Comparison of ENCODE assay signal across 9 mouse cellular contexts in genomic region chr5:125382673-125383558, GRCm38 (mm10). TPM values are rescaled to one million over a fixed set of nuclear protein-coding genes. Genes with fewer than 3 reads are reported as not detected.
DNase-seq lines count a peak whose midpoint lies in the region; ATAC-seq and TF ChIP-seq lines count a peak whose summit lies in the region.
"Had no signal": no experiment of that assay in that cellular context is flagged by ENCODE, and none has a peak within 500 bp of the region (broad histone marks: within the 10 kb centered on the region; RNA-seq: fewer than 3 reads in every experiment).

No protein-coding gene starts in this region.

- peak overlapping the region; percentile 59; the same call in 1 of the 2 replicates for H3K27ac ChIP-seq in ES-Bruce4 (ENCODE audit: insufficient read depth, low read length)
- H3K27ac ChIP-seq in forebrain, embryonic 14.5 days (ENCODE audit: low read depth, low read length) = no peak overlapping the region; the same call in 1 of the 2 replicates
- H3K27ac ChIP-seq in intestine, embryonic 14.5 days (ENCODE audit: low read depth) = no peak overlapping the region
- H3K27ac ChIP-seq in liver, adult 2 months (replicated peaks; ENCODE audit: insufficient read depth, low read depth, low read length) = no peak overlapping the region

- peaks cover 13% of the 10 kb centered on the region for H3K36me3 ChIP-seq in ES-Bruce4 (ENCODE audit: control insufficient read depth, insufficient read depth, low read length, poor library complexity, severe bottlenecking)
- H3K36me3 ChIP-seq in forebrain, embryonic 14.5 days (ENCODE audit: control insufficient read depth, insufficient read depth, low read length) = peaks cover 24% of the 10 kb centered on the region
- H3K36me3 ChIP-seq in intestine, embryonic 14.5 days (ENCODE audit: control insufficient read depth, insufficient read depth, low read length) = peaks cover 26% of the 10 kb centered on the region
- peaks cover 12% of the 10 kb centered on the region for H3K36me3 ChIP-seq in liver, adult 2 months (ENCODE audit: control insufficient read depth, insufficient read depth, low read length)

- peak; percentile 62 for TF ChIP-seq CTCF in ES-Bruce4 (IDR thresholded peaks at IDR 0.05; ENCODE audit: low read depth, low read length)
- peak; percentile 56; the same call in 1 of the 2 replicates for TF ChIP-seq CTCF in liver, adult 2 months (IDR thresholded peaks at IDR 0.05; ENCODE audit: low read depth, low read length)

- peak; percentile 72 for ATAC-seq in forebrain, embryonic 14.5 days
- peak; percentile 28; the same call in 1 of the 2 replicates for ATAC-seq in intestine, embryonic 14.5 days (replicated peaks; ENCODE audit: low FRiP score, low TSS enrichment, low read depth)

- 0 out of 2 replicates have a peak, but pooled peaks cover 4% of the 10 kb centered on the region for H3K79me2 ChIP-seq in liver, adult 2 months (ENCODE audit: control insufficient read depth, insufficient read depth, low read length)

- TF ChIP-seq POLR2A in ES-Bruce4 (IDR thresholded peaks at IDR 0.05; ENCODE audit: insufficient read depth, low read length) = no peak
- peak; percentile 24; the same call in 1 of the 2 replicates for TF ChIP-seq POLR2A in liver, adult 2 months (IDR thresholded peaks at IDR 0.05; ENCODE audit: extremely low read depth, insufficient read depth, low read length)

- no peak for TF ChIP-seq EP300 in ES-Bruce4 (IDR thresholded peaks at IDR 0.05; ENCODE audit: insufficient read depth, low read depth, low read length)

- no peaks in the 10 kb centered on the region for H3K9me3 ChIP-seq in ES-Bruce4 (replicated peaks; ENCODE audit: control insufficient read depth, insufficient read depth, low read length, poor library complexity, severe bottlenecking)
- H3K9me3 ChIP-seq in forebrain, embryonic 14.5 days (replicated peaks; ENCODE audit: control insufficient read depth, low read length) = no peaks in the 10 kb centered on the region
- H3K9me3 ChIP-seq in intestine, embryonic 14.5 days (ENCODE audit: control insufficient read depth, low read length) = no peaks in the 10 kb centered on the region

- 41% methylated on average over 6 of the region's 6 CpGs for WGBS in forebrain, embryonic 14.5 days
- 51% methylated on average over 6 of the region's 6 CpGs for WGBS in intestine, embryonic 14.5 days
- WGBS in liver, adult 2 months = 4% methylated on average over 6 of the region's 6 CpGs

- no peaks in the 10 kb centered on the region for H3K27me3 ChIP-seq in ES-Bruce4 (ENCODE audit: control insufficient read depth, insufficient read depth, low read length, poor library complexity, severe bottlenecking)
- H3K27me3 ChIP-seq in forebrain, embryonic 14.5 days (replicated peaks; ENCODE audit: control insufficient read depth, insufficient read depth, low read length) = no peaks in the 10 kb centered on the region
- no peaks in the 10 kb centered on the region for H3K27me3 ChIP-seq in intestine, embryonic 14.5 days (replicated peaks; ENCODE audit: control insufficient read depth, insufficient read depth, low read length)
- no peaks in the 10 kb centered on the region for H3K27me3 ChIP-seq in liver, adult 2 months (ENCODE audit: control insufficient read depth, insufficient read depth, low read length)

- no peak overlapping the region for H3K9ac ChIP-seq in ES-Bruce4 (ENCODE audit: low read depth, poor library complexity, severe bottlenecking)
- H3K9ac ChIP-seq in forebrain, embryonic 14.5 days (ENCODE audit: low read length) = no peak overlapping the region
- no peak overlapping the region for H3K9ac ChIP-seq in intestine, embryonic 14.5 days (ENCODE audit: low read length)
- no peak overlapping the region for H3K9ac ChIP-seq in liver, adult 2 months (ENCODE audit: low read depth, low read length)

- H3K4me1 ChIP-seq in ES-Bruce4 (ENCODE audit: control insufficient read depth, insufficient read depth, low read length) = no peaks in the 10 kb centered on the region
- H3K4me1 ChIP-seq in forebrain, embryonic 14.5 days (ENCODE audit: control insufficient read depth, insufficient read depth, low read length) = peaks cover 5% of the 10 kb centered on the region; the same call in 1 of the 2 replicates
- 0 out of 2 replicates have a peak, but pooled peaks cover 3% of the 10 kb centered on the region for H3K4me1 ChIP-seq in intestine, embryonic 14.5 days (replicated peaks; ENCODE audit: control insufficient read depth, insufficient read depth, low read length)
- H3K4me1 ChIP-seq in liver, adult 2 months (ENCODE audit: control insufficient read depth, insufficient read depth, low read length) = peaks cover 8% of the 10 kb centered on the region

- H3K4me2 ChIP-seq in forebrain, embryonic 14.5 days (ENCODE audit: low read length) = no peak overlapping the region
- H3K4me2 ChIP-seq in intestine, embryonic 14.5 days (ENCODE audit: low read length) = no peak overlapping the region

- H3K4me3 ChIP-seq in ES-Bruce4 (ENCODE audit: low read depth, low read length) = no peak overlapping the region
- H3K4me3 ChIP-seq in forebrain, embryonic 14.5 days (ENCODE audit: low read depth, low read length) = no peak overlapping the region
- no peak overlapping the region for H3K4me3 ChIP-seq in intestine, embryonic 14.5 days (ENCODE audit: low read depth, low read length)
- no peak overlapping the region for H3K4me3 ChIP-seq in liver, adult 2 months (ENCODE audit: insufficient read depth, low read depth, low read length)

- peak; percentile 76 for DNase-seq in A20 (ENCODE audit: low read depth, low spot score)
- DNase-seq in cerebellum, adult 18-20 months = peak; percentile 69 to 72
- peak; percentile 82 for DNase-seq in forebrain, embryonic 14.5 days (ENCODE audit: low spot score)
- no peak for DNase-seq in intestine, embryonic 14.5 days (ENCODE audit: low spot score)
- peak; percentile 94 for DNase-seq in liver, adult 2 months (ENCODE audit: extremely low read depth, low read depth, low spot score)
- peak; percentile 77 for DNase-seq in naive thymus-derived CD4-positive, alpha-beta T cell, adult 2 months (ENCODE audit: low read depth)
- no peak for DNase-seq in spleen, postnatal 36 days (ENCODE audit: low spot score in 2 of 2)

RNA-seq across cellular contexts. Expression of gene Gm10382, which starts 6.2 kb away (rescaled TPM):
- polyA plus RNA-seq in ES-Bruce4 (2011; ENCODE audit: insufficient read depth, insufficient read length, low read depth, missing spikeins) = not detected in 2 replicates
- 0.33 TPM in 1 of 2 replicates, not detected in the other for polyA plus RNA-seq in forebrain, embryonic 14.5 days (2014; fragmentation: Nextera tagmentation; extraction: Ambion mirVana)
- polyA plus RNA-seq in intestine, embryonic 14.5 days (2014; fragmentation: Nextera tagmentation; extraction: Ambion mirVana) = 0.15 and 0.30 TPM in 2 replicates
- total RNA-seq in liver, adult 2 months (2014; rRNA removed) = 0.13 TPM in 1 of 2 replicates, not detected in the other
- 0.16 and 0.24 TPM in 2 replicates for polyA plus RNA-seq in liver, adult 2 months (2012; rRNA removed)
- total RNA-seq: gastrocnemius, postnatal 4 days had no signal

RNA-seq across cellular contexts. Expression of gene Ubc, which starts 7.1 kb away (rescaled TPM):
- polyA plus RNA-seq in ES-Bruce4 (2011; ENCODE audit: insufficient read depth, insufficient read length, low read depth, missing spikeins) = 329 and 334 TPM in 2 replicates
- 981 and 1,199 TPM in 2 replicates for polyA plus RNA-seq in forebrain, embryonic 14.5 days (2014; fragmentation: Nextera tagmentation; extraction: Ambion mirVana)
- 949 and 989 TPM in 2 replicates for polyA plus RNA-seq in intestine, embryonic 14.5 days (2014; fragmentation: Nextera tagmentation; extraction: Ambion mirVana)
- total RNA-seq in liver, adult 2 months (2014; rRNA removed) = 634 and 1,049 TPM in 2 replicates
- 990 and 1,297 TPM in 2 replicates for polyA plus RNA-seq in liver, adult 2 months (2012; rRNA removed)

RNA-seq across cellular contexts. Expression of gene Scarb1, which starts 42.0 kb away (rescaled TPM):
- polyA plus RNA-seq in ES-Bruce4 (2011; ENCODE audit: insufficient read depth, insufficient read length, low read depth, missing spikeins) = 59.6 and 63.9 TPM in 2 replicates
- polyA plus RNA-seq in forebrain, embryonic 14.5 days (2014; fragmentation: Nextera tagmentation; extraction: Ambion mirVana) = 17.6 and 21.7 TPM in 2 replicates
- polyA plus RNA-seq in intestine, embryonic 14.5 days (2014; fragmentation: Nextera tagmentation; extraction: Ambion mirVana) = 47.6 and 50.8 TPM in 2 replicates
- 72.4 and 108 TPM in 2 replicates for total RNA-seq in liver, adult 2 months (2014; rRNA removed)
- 189 and 223 TPM in 2 replicates for polyA plus RNA-seq in liver, adult 2 months (2012; rRNA removed)

RNA-seq across cellular contexts. Expression of gene Dhx37, which starts 51.0 kb away (rescaled TPM):
- 35.2 and 42.3 TPM in 2 replicates for polyA plus RNA-seq in ES-Bruce4 (2011; ENCODE audit: insufficient read depth, insufficient read length, low read depth, missing spikeins)
- 4.7 and 7.0 TPM in 2 replicates for polyA plus RNA-seq in forebrain, embryonic 14.5 days (2014; fragmentation: Nextera tagmentation; extraction: Ambion mirVana)
- 9.6 and 11.3 TPM in 2 replicates for polyA plus RNA-seq in intestine, embryonic 14.5 days (2014; fragmentation: Nextera tagmentation; extraction: Ambion mirVana)
- total RNA-seq in liver, adult 2 months (2014; rRNA removed) = 3.8 and 5.6 TPM in 2 replicates
- polyA plus RNA-seq in liver, adult 2 months (2012; rRNA removed) = 12.0 and 14.0 TPM in 2 replicates

RNA-seq across cellular contexts. Expression of gene Bri3bp, which starts 58.5 kb away (rescaled TPM):
- polyA plus RNA-seq in ES-Bruce4 (2011; ENCODE audit: insufficient read depth, insufficient read length, low read depth, missing spikeins) = 43.8 and 45.8 TPM in 2 replicates
- 26.0 and 29.1 TPM in 2 replicates for polyA plus RNA-seq in forebrain, embryonic 14.5 days (2014; fragmentation: Nextera tagmentation; extraction: Ambion mirVana)
- 48.4 and 50.9 TPM in 2 replicates for polyA plus RNA-seq in intestine, embryonic 14.5 days (2014; fragmentation: Nextera tagmentation; extraction: Ambion mirVana)
- total RNA-seq in liver, adult 2 months (2014; rRNA removed) = 7.7 and 8.8 TPM in 2 replicates
- polyA plus RNA-seq in liver, adult 2 months (2012; rRNA removed) = 18.3 and 23.0 TPM in 2 replicates

Comparison
In these comparisons a context has a peak if more than half of its experiments do, and no peak if none do; other contexts are left out.
1. DNase-seq: peak in A20 (single experiment), cerebellum, adult 18-20 months (2 of 2), forebrain, embryonic 14.5 days (single experiment), liver, adult 2 months (single experiment) and naive thymus-derived CD4-positive, alpha-beta T cell, adult 2 months (single experiment); none in intestine, embryonic 14.5 days (single experiment) and spleen, postnatal 36 days (0 of 2).